Mouse (Mus musculus) B cell, adult 2 months (primary cell): ENCODE results near the gene Tns1.

Experiments used
- DNase-seq, 2 experiments: peaks; one replicate each; pipeline ENCODE4 v3.0.0; 2022

The Tns1 gene

DNA sequence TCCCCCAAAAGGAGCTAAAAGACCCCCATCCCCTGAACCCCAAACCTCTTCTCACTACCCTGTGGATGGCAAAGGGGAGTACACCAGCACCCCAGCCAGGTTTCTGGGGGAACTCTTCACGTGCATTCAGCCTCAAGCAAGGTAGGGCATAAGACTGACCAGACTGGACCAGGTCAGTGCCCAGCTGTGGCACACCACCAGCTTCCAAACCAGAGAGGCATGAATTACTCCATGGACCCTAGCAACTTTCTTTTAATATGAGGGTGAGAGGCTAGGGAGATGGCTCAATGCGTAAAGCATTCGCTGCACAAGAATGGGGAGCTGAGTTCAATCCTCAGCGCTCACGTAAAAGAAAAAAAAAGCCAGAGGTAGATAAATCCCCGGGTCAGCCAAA is 170.2 kb downstream of the Tns1 start:
- DNase-seq, result no peak

DNA sequence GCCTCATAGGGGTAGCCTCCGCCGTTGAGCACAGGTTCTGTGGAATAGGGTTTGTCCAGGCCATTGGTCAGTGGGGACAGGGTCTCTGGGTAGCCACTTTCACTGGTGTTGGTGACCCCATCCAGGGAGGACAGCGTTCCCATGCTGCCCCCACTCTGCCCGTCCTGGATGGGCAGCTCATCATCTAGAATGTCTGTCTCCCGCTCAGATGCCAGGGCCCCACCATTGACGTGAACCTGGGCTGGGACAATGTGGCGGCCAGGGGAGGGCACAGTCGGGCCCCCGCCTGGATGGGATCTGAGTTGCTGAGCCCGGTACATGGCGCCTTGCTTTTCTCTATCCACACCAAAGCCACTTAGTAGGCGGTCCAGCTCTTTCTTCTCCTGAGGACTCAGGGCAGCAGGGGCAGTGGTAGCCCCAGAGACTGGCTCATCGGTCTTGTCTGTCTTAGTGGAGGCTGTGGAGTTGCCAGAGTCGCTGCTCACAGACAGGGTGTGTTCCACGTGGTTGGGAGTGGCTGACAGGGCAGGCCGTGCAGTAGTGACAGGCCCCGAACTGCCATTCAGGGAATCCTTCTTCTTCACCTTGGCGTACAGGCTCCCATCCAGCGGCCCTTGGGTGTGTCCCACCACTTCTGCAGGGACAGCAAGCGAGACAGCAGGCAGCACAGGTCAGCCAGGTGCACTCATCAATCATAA is 170.8 kb downstream of the Tns1 start:
- no peak for DNase-seq

DNA sequence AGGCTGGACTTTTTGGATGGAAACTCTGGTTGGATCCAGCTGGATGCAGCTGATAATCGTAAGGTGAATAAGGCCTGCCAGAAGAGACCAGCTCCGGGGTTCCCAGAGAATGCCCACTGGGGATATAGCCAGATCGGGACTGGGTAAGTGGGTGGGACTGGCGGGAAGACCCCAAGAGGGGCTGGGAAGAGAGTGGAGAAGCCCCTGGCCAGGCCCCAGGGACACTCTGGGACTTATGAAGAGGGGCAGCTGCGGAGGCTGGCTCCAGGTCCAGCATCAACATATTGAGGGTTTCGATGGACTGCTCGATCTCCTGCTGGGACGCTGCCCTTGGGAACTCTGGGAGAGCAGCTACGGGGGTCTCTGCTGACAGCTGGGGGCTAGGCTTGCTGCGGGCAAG is 171.7 kb downstream of the Tns1 start:
- no peak for DNase-seq

DNA sequence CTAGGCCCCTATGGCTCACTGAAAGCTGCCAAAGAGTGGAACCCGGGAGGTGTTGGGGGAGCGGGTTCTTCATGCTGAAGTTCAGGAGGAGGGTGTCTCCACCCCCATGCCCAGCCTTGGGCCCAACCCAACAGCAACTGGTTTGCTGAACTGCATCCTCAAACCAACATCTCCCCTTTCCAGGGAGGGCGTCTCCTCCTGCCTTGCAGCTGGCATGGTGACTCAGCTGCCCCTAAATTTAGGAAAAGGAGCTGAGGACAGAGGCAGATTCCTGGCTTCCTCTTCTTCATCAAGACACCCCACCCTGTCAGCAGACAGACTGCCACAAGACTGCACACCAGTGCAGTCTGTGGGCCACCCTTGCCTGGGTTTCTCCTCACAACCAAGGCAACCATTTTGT is 173.1 kb downstream of the Tns1 start:
- DNase-seq, result no peak

DNA sequence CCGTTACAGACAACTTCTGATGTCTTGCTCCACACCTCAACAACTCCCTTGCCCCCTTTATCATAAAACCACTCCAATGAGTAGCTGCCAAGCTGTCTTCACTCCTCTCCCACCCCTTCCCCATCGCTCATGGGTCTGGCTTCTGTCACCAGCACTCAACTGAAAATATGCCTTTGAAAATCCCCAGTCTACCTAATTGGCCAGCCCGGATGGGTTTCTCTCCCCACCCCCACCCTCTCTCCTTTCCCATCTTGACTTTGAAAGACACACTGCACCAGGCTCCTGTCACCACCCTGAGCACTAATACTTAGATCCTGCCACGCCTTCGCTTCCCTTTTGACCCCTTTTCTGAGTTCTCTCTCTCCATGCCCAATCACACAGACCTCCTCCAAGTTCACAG is 175.5 kb downstream of the Tns1 start:
- DNase-seq, result no peak

DNA sequence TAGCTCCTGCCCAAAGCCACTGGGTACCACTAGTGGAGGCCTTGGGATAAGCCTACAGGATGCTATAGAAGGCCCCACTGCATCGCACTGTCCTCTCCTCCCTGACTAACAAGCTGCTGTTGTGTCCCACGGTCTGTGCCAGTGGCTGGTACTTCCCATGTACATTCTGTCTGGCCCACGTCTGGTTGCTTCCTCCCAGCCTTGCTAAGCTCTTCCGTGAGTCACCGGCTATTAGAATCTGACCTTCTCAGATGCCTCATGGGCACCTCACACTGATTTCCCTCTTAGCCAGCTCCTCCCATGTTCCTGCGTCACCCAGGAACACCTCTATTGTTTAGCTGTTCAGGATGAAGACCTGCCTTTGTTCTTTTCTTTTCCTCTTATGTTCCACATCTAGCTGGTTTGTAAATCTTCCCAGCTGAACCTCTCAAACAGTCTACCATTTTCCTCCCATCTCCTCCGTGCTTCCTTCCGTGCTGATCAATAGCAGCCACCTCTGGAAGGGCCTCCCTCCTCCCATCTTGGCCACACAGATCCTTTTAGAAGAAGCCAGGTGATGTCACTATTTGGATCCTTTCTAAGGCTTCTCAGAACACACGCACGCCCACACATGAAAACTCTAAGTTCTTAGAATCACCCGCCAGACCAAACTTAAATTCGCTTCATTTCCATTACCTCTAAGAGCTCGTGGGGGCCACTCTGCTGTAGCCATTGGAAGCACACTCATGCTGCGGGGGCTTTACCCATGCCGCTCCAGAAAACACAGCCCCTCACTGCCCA is 176.5 kb downstream of the Tns1 start:
- DNase-seq, result no peak

DNA sequence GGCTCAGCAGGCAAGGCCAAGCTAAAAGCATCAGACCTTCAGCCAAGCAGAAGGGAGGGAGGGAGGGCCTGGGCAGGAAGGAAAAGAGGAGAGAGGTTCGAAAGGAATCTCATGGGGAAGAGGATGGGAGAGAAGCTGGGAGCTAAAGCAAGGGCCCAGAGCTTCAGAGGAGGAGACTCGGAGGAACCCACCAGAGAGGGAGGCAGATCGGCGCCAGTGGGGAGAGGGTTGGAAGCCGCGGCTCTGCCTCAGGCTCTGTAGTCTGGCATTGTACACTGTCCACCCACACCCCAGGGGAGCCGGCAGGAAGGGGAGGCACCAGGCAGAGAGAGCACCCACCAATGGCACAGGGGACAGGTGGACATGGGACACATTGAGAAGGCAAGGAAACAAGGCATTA is 177.5 kb downstream of the Tns1 start:
- DNase-seq, result no peak

DNA sequence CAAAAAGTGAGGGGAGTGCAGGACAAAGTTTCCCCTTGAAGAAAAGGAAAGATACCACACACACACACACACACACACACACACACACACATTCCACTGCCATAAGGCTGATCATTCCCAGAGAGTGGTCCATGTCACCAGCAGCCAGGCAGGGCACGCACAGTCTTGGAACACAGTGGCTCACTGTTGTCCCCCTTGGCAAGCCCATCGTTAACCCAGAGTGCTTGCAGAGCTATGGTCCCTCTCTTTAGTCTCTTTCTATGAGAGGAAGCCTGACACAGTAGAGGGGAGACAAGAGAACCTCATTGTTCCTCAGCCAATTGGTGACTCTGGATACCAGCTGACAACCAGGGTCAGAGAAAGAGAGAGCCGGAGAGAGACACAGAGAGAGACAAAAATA is 179.9 kb downstream of the Tns1 start:
- DNase-seq, result no peak

DNA sequence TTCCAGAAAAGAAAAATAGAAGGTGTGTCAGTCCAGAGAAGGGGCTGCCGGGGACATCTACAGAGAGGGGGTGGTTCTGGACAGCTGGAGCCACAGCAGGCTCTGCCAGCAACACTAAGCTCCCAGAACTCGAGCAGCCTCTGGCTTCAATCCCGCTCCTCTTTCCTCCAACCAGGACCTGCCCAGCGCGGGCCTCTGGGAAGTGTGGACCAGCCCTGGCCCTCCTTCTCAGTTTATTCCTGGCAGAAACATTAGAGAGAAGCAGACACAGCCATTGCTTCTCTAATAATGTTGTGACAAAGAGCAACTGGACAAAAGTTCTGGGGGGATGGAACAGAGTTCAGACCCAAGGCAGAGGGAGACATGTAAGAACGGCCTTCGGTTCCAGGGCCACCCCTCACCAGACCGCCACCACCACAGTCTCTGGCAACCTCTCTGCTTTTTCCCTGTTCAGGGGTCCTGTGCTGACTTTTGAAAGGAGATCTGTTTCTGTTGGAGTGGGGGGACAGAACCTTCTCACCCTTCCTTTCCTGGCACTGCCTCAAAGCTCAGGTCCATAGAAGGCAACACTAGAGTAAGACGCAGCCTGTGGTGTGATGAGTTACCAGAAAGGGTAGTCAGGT is 180.5 kb downstream of the Tns1 start:
- DNase-seq, result no peak

DNA sequence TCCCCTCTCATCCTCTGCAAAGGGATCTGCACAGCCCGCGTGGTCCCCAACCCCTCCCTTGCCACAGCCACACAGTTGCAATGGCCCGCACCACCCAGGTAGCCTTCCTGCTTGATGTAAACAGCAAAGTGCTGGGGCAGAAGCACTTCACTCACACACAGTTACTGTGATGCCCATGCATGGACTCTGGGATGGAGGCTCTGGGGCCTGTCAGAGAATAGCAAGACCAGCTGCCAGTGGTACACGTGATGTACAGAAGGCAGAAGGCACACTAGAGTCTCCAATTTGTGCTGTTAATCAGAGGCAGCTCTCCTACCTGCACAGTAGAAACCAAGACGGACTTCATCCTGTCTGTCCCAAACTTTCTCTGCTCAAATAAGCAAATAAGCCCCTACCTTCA is 181.0 kb downstream of the Tns1 start:
- no peak for DNase-seq

DNA sequence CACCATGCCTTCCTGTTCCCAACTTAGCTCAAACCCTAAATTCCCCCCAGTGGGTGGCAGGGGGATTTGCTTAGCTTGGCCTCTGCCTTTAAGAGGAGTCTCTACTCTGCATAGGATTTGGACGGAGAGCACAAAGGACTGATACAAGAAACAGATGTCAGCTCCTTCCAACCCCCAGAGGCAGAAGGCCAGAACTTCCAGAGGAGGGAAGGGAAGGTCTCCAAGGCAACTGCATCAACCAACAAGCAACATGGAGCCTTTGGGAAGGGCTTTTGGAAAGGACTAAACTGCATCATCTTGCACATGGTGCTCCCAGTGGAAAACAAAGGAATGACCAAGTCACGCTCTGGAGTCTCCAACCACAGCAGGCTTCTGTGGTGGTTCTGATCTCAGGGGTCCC is 182.0 kb downstream of the Tns1 start:
- no peak for DNase-seq

DNA sequence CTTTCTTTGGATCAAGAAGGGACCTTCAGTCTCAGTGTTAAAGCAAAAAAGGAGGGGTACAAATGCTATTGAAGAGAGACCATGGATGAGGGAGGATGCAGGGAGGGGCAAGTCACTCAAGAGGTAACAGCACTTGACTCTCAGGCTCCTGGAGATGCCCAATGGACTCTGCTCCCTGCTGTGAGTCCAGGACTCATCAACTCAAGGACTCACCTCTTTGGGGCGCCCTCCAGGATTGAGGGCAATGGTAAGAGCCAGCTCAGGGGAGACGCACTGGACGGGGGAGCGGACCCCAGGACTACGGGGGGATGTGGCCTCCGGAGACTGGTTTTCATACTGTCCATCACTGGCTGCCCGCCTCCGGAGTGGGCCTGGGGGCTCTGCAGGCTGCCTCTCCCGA is 182.6 kb downstream of the Tns1 start:
- DNase-seq, result no peak

DNA sequence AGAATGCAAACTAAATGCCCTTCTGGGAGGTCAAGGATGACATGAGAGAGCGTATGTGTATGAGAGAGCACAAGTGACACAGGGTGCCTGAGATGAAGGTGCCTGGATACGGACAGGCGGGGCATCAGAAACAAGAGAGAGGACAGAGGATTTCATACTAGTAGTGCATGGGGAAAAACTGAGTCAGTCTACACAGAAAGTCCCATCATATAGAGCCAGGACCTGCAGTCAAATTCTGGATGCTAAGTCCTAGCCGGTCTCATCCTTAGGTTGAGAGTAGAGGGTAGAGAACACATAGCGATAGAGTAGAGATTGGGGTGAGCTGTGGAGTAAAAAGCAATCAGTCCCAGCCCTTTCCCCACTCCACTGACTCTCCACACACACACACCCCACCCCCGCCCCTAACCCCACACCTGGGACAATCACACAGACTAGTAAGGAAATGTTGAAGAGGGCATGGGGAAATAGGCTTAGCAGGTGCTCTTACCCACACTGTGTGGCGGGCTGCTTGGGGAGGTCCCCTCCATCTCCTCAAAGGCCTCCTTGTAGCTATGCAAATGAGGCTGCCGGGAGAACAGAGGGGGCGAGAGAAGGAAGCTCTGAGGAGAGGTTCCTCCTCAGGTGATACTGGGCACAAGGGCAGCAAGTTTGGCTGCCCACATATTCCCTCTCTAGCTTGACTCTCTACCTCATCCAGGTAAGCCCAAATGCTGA is 183.6 kb downstream of the Tns1 start:
- DNase-seq, result peak; percentile 52 to 54

DNA sequence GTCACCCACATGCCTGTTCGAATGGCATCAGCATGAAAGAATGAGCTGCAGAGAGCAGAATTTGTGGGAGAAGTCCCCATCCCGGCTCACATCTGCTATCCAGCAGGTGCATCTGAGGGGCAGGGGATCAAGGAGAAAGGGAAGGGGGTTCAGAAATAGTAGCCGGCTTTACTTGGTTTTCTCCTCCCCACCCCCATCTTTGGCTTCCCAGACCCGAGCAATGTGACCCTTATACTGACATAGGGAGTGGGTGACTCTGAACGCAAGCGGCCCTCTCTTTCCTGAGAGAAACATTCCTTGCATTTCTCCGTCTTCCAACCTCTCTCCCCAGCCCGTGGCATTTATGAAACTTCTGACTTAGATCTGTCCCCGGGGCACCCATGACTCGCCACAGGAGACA is 185.7 kb downstream of the Tns1 start:
- DNase-seq, result no peak

DNA sequence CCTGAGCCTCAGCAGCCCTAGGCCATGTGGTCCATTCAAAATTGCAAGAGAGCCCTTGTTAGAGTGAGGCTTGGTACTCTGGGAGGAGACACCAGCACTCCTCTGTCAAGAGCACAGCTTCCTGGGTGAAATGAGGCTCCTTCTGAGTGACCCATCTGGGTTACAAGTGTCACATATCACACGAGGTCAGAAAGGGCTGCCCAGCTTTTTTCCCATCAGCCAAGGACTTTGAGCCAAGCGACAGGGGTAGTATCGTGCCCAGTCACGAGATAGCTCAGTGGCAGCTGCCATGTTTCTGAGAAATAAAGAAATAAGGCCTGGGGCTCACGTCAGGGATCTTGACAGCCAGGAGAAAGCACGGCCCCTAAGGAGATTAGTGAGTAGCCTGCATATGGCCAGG is 186.4 kb downstream of the Tns1 start:
- no peak for DNase-seq

DNA sequence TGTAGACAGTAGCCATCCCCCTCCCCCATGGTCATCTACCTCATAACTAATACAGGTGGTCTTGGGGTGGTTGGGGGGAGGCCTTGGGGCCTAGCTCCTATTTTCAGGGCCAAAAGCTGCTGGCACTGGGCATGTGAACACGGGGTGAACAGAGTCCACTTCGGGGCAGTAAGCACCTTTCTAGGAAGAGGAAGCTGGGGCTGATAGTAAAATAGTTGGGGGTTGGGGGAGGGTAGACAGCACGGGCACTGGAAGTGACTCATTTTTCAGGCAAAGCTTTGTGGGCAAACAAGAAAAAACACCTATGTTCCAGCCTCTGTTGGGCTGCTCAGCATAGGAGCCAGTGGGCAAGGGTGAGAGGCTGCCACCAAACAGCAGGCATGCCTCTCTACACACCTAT is 187.7 kb downstream of the Tns1 start:
- DNase-seq, result peak; percentile 21 to 30

DNA sequence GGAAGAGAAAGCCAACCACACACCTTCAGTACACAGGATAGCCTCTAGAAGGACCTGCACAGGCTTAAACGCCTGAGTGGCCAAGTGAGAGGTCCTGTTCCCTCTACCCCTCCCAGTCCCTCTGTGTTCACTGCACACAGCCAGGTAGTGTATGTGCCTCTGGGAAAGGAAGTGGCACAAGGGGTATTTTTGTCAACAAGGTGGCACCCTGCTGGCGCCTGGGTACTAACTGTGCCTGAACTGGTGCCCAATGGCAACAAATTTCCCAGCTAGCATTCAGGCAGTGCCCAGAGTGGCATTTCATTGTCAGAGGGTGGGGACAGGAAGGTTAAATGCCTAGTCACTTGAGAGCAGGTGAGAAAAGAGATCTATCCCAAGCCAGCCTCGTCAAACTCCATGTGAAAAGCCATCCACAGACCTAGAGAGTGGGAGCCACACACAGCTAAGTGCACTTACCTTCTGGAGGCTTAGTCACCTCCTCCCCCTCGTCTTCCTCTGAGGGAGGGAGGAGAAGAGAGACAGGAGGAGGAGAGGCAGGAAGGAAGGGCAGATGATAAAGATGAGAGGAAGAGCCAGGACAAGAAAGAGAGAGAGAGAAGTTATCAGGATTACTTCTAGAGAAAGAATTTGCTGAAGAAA is 188.7 kb downstream of the Tns1 start:
- DNase-seq, result no peak

DNA sequence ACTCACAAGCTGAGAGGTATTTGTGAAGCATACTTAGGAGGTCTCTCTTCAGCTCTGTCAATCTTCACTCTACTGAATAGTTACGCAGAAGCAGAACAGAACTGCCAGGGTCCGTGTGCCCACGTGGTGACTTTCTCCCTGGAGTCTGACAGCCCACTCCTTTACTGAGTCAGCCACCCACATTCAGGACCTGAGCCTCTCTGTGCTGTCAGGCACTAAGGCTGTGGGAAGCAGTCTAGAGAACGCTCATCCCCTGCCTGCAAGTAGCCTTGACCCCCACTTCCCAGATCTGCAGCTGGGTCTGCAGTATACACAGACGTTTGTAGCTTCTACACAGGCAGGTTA is 191.1 kb downstream of the Tns1 start:
- DNase-seq, result no peak

DNA sequence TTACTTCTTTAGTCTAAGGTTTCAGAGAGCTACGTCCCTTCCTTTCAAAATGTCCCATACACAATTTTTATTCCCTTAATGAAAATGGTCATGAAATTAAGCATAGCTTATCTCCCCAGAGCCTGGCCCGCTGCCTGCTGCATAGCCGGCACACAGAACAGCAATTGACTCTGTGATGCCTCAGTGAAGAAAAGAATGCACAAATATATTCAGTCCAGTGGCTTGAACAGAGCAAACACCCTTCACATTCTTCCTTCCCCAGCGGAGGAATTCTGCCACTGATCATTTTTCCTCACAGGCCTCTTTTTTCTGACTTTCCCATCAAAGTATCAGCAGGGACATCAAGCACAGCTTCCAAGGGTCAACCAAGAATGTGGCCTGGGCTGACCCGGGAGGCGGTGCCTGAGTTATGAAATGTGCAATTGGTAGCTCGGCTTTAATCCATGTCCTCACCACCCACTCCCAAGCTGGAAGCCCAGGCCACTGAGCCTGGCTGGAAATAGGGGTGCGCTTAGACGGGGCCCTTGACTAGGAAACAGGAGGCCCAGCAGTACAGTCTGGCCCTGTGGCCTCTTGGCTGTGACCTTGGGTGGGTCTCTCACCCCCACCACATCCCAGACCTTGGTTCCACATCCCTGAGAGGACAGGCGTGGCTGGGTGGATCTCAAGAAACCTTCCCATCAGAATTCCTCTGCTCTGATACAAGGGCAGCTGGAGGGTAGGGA is 191.7 kb downstream of the Tns1 start:
- no peak for DNase-seq

DNA sequence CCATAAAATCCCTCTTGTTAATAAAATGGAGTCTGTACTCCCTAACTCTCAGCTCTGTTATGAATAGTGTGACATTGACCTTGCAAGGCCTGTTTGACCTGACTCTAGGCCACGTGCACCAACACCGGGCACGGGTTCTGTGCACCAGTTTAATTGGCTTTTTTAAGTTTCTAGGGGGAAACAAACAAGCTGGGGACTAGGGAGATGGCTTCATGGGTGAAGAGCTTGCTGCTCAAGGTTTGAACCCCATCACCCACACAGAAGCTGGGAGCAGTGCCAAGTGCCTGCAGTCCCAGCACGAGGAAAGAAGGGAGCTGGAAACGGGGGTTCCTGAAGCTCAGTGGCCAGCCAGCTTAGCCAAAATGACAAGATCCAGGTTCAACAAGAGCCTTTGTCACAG is 192.4 kb downstream of the Tns1 start:
- no peak for DNase-seq

DNA sequence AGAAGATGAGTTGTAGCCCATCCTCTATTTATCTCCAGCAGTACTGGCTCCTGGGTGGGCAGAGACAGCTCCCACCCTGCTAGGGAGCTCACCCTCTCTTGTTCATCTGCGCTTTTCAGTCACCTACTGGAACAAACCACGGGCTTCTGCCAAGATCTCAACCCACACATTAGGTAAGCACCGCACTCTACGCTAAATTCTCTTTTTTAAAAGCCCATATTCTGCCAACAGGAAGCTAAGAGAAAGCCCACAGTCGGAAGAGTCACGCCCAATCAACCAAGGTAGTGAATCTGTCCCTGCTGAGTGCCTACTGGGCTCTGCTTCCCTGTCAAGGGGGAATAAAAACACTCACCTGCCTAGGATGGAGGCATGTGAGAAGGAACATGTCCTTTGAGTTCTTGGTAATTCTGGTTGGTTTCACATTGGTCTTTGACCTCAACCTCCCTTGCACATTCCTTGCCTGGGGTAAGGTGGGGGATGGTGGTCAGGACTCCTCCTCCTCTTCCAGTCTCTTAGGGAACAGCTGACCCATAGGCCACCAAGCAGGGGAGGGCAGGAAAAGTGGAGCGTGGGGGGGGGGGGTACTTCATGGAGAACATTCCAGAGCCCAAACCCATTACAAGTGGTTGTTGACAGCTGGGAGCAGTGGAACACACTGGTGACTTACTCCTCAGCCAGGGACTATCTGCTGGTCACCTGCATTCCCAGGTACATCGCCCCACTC is 193.7 kb downstream of the Tns1 start:
- DNase-seq, result no peak

DNA sequence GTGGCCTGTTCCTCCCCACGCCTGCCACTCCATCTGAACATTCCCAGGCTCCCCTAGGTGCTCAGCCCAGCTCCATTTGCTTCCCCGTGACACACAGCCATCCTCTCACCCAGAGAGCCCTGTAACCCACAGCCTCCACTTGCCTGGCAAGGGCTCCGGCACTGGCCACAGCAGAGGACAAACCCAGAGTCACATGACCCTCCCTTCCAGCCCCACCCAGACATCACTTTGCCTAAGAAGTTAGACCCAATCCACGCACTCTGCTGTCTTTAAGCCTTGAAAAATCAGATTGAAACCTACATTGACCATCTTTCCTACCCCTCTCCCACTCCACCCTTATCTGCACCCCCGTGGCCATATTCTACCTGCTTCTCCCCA is 194.3 kb downstream of the Tns1 start:
- DNase-seq, result no peak
